Mouse (Mus musculus) spleen, adult 2 months (tissue): Measurements from ENCODE around the gene Susd6. TPM values are rescaled to one million over a fixed set of nuclear protein-coding genes. Genes with fewer than 3 reads are reported as not detected.
A peak's percentile ranks its signal among the peaks of the same experiment; 100 is the strongest.

ENCODE experiments used
- DNase-seq, 2 experiments: peaks; one replicate each; pipeline versions ENCODE4 v3.0.0 to v3.0.0-alpha.2; 2012 to 2021; ENCODE audit warnings: low spot score in 2 of 2, low read depth in 1 of 2
- H3K27ac ChIP-seq: fragments of 200-500 bp; 2 replicates; pipeline ENCODE4 v1.5.1; 2012; ENCODE audit warnings: low read length, inconsistent platforms; ENCODE audit not compliant: insufficient read depth
- H3K27me3 ChIP-seq: fragments of 200-500 bp; 2 replicates; pipeline ENCODE4 v1.6.1; 2012; ENCODE audit warnings: mild to moderate bottlenecking, moderate library complexity, low read length, inconsistent platforms; ENCODE audit not compliant: control insufficient read depth, insufficient read depth
- H3K36me3 ChIP-seq: fragments of 200-500 bp; 2 replicates; pipeline ENCODE4 v1.6.1; 2012; ENCODE audit warnings: mild to moderate bottlenecking, low read length, inconsistent platforms; ENCODE audit not compliant: control insufficient read depth, insufficient read depth
- H3K4me1 ChIP-seq: fragments of 200-500 bp; 2 replicates; pipeline ENCODE4 v1.6.1; 2011; ENCODE audit warnings: inconsistent platforms; ENCODE audit not compliant: control insufficient read depth, insufficient read depth, insufficient read length
- H3K4me3 ChIP-seq: fragments of 200-500 bp; 2 replicates; pipeline ENCODE4 v1.5.1; 2011; ENCODE audit warnings: mild to moderate bottlenecking, inconsistent platforms; ENCODE audit not compliant: insufficient read depth, insufficient read length; ENCODE audit errors: extremely low read depth
- CTCF ChIP-seq: fragments of 200-500 bp; IDR thresholded peaks from 2 replicates; pipeline ENCODE4 v1.5.1; 2011; ENCODE audit warnings: mild to moderate bottlenecking, inconsistent platforms; ENCODE audit not compliant: insufficient read depth, insufficient read length, insufficient replicate concordance; ENCODE audit errors: extremely low read depth
- POLR2A ChIP-seq: fragments of 200-500 bp; IDR thresholded peaks from 2 replicates; pipeline ENCODE4 v1.6.1; 2011; ENCODE audit warnings: low read depth, low read length, inconsistent platforms
- WGBS: fragments of 180-500 bp; shearing (Covaris S2); methylation state at CpG from one replicate; pipeline ENCODE4 v1.1.7; 2018; 5-methylcytosine and 5-hydroxymethylcytosine counted together
- polyA plus RNA-seq: library from polyadenylated mRNA; depleted of rRNA; stranded (reverse); fragments of >200 nt; gene quantifications from 2 replicates; pipeline ENCODE4 v1.2.3, GENCODE M21; 2012

Gene Susd6
- polyA plus RNA-seq, 1 experiment, result 32.0 TPM

DNA sequence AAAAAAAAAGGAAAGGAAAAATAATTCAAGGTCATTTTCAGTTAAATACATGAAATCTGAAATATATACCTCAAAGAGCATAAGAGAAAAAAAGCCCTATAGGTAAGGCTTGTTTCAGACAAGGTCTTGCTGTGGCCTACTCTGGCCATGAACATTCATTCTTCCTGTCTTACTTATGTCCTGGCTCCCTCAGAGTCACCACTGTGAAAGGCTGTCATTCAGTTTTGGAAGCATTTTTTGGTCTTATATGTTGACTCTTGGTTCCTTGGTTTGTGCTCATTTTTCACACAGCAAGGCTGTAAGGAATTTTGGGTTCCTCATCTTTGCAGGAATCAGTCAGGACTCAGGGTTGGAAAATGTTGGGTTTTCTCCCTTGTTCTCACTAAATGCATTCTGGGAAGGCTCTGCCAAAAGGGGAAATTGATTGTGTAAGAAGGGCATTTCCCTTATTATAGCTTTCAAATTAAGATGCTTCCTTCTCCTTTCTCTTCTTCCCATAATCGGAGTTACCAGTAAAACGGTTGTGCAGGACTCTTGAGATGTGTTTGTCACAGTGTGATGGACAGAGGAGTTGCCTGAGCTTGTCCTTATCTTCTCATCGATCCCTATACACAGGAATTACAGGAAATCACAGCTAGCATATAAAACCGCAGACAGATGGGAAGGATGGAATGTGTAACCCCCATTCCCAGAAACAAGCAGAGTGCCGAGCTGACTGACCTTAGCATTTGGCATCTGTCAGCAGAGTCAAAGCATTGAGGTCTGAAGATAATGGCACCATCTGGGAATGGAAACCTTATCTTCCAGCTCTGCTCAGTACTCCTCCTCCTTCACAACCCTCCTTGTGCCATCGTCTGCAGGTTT is 21.6 kb downstream of the Susd6 start:
- no peak for DNase-seq
- peaks cover 41% of the 10 kb centered on the region for H3K4me1 ChIP-seq
- H3K27me3 ChIP-seq, result no peaks in the 10 kb centered on the region
- H3K27ac ChIP-seq, result no peak overlapping the region
- no peaks in the 10 kb centered on the region for H3K36me3 ChIP-seq
- H3K4me3 ChIP-seq, result no peak overlapping the region
- WGBS, result 24% methylated on average over 6 of the region's 6 CpGs
- TF ChIP-seq CTCF, result no peak
- TF ChIP-seq POLR2A, result no peak

DNA sequence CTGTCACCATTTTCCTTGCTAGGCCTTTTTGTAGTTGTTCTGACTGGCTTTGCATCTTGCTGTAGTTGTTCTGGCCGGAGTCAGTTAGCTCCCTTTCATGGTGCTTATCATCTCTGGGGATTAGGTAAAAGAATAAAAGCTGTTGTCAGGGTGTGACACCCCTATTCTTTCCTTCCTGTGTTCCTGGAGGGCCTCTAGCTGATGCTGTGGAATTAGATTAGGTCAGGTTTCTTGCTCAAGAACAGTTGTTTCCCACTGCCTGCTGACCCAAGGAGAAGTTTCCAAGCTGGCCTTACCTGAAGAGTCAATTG is 22.2 kb downstream of the Susd6 start:
- DNase-seq, result no peak
- Histone ChIP-seq H3K27me3 (no peaks in the 10 kb centered on the region), H3K27ac (no peak overlapping the region), H3K4me1 (peaks cover 39% of the 10 kb centered on the region), H3K36me3 (no peaks in the 10 kb centered on the region), H3K4me3 (no peak overlapping the region)
- WGBS, result 50% methylated on average over 1 of the region's 1 CpGs
- no peak for TF ChIP-seq POLR2A
- TF ChIP-seq CTCF, result no peak

DNA sequence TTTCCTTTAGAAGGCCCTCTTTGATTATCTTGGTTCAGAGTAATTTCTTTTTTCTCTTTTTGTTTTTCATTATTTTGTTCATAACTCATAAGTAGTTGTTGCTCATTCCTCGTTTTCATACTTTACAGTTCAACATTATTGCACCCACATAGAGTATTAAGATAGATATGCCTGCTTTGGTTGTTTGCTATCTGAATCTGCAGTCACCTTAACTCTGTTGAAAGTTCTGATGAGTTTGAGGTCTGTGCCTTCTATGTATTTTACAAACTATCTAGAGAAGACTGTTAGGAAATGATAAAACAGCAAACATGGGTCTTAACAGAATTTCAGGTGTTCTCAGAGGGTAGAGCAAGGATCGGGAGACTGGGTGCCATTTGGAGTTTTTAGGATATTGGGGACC is 23.1 kb downstream of the Susd6 start:
- 64% methylated on average over 2 of the region's 2 CpGs for WGBS
- Histone ChIP-seq H3K36me3 (no peaks in the 10 kb centered on the region), H3K27ac (no peak overlapping the region; the same call in 1 of the 2 replicates), H3K4me3 (no peak overlapping the region), H3K4me1 (peaks cover 35% of the 10 kb centered on the region), H3K27me3 (no peaks in the 10 kb centered on the region)
- no peak for DNase-seq
- TF ChIP-seq POLR2A, result no peak
- TF ChIP-seq CTCF, result no peak

DNA sequence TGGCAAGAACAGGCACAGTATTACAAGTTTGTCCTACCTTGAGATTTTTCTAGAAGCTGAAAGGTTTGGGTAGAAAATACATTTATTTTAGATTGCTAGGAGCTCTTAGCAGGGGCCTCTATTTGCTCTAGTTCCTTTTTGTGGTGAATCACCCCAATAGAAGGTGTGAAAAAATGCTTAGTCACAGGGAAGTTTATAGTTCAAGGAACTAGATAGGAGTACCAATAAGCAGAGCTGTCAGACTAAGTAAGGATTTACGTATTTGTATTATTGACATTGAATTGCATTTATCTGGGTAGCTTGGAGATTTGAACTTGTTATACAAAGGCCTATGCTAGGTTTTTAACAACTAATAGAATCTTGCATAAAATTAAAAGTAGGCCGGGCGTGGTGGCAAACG is 23.6 kb downstream of the Susd6 start:
- TF ChIP-seq CTCF, result no peak
- no peaks in the 10 kb centered on the region for H3K36me3 ChIP-seq
- no peak for DNase-seq
- 78% methylated on average over 4 of the region's 4 CpGs for WGBS
- peaks cover 35% of the 10 kb centered on the region for H3K4me1 ChIP-seq
- H3K27ac ChIP-seq, result no peak overlapping the region
- no peak overlapping the region for H3K4me3 ChIP-seq
- H3K27me3 ChIP-seq, result no peaks in the 10 kb centered on the region

DNA sequence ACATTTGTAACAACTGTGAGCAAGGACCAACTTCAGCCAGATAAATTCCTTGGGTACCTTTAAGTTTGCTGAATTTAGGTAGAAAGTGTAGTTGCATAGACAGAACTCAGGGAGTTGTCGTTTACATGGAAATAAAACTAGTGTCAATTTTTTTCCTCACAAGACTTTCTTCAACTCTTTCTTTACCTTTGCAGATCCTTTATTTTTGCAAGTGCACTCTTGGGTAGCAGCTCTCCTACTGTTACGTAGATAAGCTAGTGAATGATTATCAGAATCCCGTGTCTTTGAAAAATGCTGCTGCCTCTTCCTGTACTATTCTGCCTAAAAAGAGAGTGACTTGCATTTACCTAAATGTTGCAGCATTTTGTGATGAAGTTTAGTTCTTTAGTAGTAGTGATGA is 24.2 kb downstream of the Susd6 start:
- Histone ChIP-seq H3K4me3 (no peak overlapping the region), H3K36me3 (no peaks in the 10 kb centered on the region), H3K27ac (no peak overlapping the region), H3K27me3 (no peaks in the 10 kb centered on the region), H3K4me1 (peaks cover 37% of the 10 kb centered on the region)
- WGBS, result 55% methylated on average over 3 of the region's 3 CpGs
- TF ChIP-seq CTCF (no peak), POLR2A (no peak)
- no peak for DNase-seq

DNA sequence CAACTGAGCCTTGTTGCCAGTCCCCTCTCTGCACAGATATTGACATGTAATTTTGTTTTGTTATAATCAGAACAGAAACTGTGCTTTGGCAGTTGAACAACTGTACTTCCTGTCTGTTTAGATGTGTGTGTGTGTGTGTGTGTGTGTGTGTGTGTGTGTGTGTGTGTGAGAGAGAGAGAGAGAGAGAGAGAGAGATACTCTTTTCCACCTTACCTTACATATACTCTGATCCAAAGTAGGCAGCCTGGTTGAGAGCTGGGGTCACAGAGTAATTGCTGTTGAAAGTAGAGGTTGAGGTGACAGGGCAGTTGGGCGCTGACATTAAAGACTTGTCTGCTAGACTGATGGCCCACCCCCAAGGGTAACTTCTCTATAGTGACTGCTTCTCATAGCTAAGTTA is 25.0 kb downstream of the Susd6 start:
- Histone ChIP-seq H3K27ac (no peak overlapping the region), H3K27me3 (no peaks in the 10 kb centered on the region), H3K36me3 (no peaks in the 10 kb centered on the region), H3K4me3 (no peak overlapping the region), H3K4me1 (peaks cover 34% of the 10 kb centered on the region)
- peak in 1 of 2 experiments; percentile 18 for DNase-seq
- TF ChIP-seq CTCF (no peak), POLR2A (no peak)
- 25% methylated on average over 1 of the region's 1 CpGs for WGBS

DNA sequence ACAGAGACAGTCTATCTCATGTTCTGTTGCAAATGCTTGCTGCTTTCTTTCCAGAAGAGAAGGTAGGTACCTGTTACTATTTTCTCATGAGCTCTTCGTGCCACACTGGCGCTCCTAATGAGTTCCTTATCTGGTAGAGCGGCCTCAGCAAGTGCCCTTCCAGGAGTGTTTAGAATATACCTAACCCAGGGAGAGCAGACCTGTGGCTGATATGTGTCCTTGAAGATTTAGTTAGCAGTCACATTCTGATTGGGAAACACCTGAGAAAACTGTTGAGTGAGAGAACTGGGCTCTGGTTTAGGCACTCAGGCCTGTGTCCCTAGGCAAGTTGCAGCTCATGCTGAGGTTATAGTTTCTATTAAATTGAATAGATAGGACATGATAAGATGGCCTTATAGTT is 25.6 kb downstream of the Susd6 start:
- H3K27ac ChIP-seq, result peak overlapping the region; percentile 32; the same call in 1 of the 2 replicates

More for the DNA sequence above, 25.6 kb downstream of the Susd6 start:
- WGBS, result 75% methylated on average over 3 of the region's 3 CpGs
- Histone ChIP-seq H3K4me1 (peaks cover 31% of the 10 kb centered on the region), H3K4me3 (no peak overlapping the region), H3K27me3 (no peaks in the 10 kb centered on the region), H3K36me3 (no peaks in the 10 kb centered on the region)
- no peak for DNase-seq
- TF ChIP-seq CTCF (no peak), POLR2A (no peak)
